Mouse (Mus musculus): ENCODE measurements around the gene Prkab2.

The Prkab2 gene

DNA sequence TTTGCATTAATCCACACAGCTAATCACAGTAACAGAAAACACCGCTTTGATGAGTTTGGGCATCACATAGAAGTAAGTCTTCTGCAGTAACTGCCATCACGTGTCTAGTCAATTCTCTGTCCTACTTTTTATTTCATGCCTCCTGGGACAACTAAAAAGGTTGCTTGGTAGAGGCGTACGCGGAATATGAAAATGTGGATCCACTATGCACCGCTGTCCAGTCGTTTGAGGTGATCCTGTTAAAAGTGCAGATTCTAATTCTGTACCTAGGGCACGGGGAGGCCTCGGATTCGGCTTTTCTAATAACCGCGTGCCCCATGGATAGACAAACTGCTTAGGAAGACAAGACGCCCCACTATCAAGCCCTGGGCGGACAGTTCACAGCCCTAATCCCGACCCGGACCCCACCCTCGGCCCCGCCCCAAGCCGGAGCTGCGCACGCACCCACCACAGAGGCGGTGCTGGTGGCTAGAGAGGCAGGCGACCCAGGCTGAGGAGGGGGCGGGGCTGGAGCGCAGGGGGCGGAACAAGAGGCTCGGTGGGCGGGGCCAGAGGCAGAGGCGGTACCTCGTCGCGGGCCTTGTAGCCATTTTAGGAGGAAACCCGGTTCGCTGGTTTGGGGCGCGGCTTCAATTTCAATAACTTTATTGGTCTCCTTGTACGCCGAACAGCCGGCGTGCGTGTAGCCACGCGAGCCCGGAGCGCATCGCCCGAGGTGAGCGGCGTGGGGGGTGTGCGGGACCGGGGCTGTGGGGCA, at the start of gene Prkab2:
Prkab2 (plus strand) TSS at position 539 of the 757 bp plus-strand sequence.
- peak; percentile 97 to 98 for DNase-seq (ENCODE audit: low spot score in 2 of 2)

DNA sequence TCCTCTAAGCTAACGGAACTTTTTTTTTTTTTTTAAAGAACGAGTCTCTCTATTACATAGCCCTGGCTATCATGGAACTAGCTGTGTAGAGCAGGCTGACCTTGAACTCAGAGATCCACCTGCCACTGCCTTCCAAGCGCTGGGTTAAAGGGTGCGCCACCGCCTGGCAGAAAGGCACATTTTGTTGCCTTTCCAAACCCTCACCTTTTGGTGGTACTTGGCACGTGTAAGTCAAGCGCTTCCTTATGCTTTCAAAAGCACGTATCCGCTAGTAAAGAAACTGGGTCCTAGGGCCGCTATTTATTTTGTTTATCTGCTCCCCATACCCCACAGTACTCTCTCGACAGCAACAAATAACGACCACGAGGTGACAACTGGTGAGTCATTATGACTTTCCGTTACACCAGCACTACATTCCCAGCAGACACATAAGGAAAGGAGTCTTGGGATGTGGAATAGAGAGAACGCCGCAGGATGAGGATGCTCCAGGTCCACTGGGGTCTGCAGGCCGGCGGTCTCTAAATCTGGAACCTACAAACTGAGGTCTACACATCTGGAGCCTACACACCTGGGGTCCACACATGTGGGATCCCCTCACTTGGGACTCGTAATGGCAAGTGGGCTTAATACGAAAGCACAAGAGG, 48.7 kb upstream of the Prkab2 start:
- no peak for DNase-seq (ENCODE audit: low spot score in 2 of 2)

DNA sequence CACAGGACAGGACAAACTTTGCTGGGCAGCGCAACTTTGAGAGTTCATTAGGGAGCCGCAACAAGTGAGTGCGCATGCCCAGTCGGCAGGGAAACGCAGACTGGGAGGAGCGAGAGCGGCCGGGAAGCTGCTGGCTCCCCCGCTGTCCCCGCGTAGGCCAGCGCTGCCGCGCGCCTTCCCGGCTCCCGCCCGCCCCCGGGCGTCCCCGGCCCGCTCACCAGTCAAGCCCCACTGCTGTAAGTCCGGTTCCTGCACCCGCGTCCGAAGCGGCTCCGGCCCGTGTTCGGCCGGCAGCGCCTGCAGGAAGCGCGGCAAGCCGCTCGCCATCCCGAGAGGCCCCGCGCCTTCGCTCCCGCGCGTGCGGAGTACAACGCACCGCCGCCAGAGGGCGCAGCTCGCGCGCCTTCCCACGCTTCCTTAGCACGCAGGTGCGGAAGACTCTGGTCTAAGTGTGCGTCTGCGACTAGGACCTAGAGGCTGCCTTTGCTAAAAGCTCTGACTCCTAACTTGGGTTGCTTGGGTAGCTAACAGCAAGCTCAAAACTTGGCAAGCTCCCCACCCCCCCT, 48.1 kb upstream of the Prkab2 start, which contains the start of gene Chd1l:
Chd1l (minus strand) TSS at position 359 of the 566 bp plus-strand sequence.
- peak; percentile 90 to 91 for DNase-seq (ENCODE audit: low spot score in 2 of 2)

- DNase-seq (ENCODE audit: low spot score in 2 of 2): no peak
Observed at GRCm38 (mm10) chr3:97611021-97611420, 47.0 kb upstream of the Prkab2 start.

DNA sequence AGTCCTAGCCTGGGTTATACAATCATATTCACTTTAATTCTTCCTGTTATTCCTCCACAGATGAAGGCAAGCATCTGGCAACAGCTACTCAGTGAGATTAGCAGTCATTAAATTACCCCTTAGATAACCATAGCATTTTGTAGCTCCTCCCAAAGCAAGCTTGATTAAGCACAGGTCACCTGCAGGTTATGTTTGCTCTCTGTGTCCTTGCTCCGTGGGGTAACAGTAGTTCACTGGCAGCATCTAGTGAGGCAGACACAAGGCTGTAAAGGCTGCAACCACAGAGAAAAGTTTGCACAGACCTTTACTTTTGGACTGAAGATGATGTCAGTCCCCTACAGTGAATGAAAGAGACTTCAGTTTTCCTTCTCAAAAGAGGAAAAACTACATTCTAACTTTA, 42.8 kb upstream of the Prkab2 start:
- no peak for DNase-seq (ENCODE audit: low spot score in 2 of 2)

GRCm38 (mm10) chr3:97615933-97616332, 42.1 kb upstream of the Prkab2 start:
- no peak for DNase-seq (ENCODE audit: low spot score in 2 of 2)

- DNase-seq (ENCODE audit: low spot score in 2 of 2): no peak
Observed at GRCm38 (mm10) chr3:97617091-97617825, 40.7 kb upstream of the Prkab2 start.

DNA sequence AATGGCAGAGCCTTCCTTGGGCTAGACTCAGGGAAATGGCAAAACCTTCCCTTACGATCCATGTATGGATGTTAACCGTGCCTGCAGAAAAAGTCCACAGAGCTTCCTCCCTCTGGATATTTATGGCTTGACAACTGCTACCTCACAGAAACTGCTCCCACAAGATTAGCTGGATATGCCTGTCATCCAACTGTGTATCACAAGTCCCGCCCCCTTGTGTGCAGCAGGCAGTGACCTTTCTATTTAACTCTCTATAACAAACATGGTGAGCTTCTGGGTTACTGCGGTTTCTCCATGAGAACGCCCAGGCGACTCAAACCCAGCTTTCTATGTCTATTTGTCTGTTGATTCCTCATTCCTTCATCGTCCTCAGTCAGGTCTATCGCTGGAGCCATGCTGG, 40.1 kb upstream of the Prkab2 start:
- DNase-seq (ENCODE audit: low spot score in 2 of 2): no peak

- DNase-seq (ENCODE audit: low spot score in 2 of 2): no peak
Observed at GRCm38 (mm10) chr3:97620657-97621056, 37.3 kb upstream of the Prkab2 start.

GRCm38 (mm10) chr3:97624611-97625010, 33.4 kb upstream of the Prkab2 start:
- DNase-seq (ENCODE audit: low spot score in 2 of 2): no peak

DNA sequence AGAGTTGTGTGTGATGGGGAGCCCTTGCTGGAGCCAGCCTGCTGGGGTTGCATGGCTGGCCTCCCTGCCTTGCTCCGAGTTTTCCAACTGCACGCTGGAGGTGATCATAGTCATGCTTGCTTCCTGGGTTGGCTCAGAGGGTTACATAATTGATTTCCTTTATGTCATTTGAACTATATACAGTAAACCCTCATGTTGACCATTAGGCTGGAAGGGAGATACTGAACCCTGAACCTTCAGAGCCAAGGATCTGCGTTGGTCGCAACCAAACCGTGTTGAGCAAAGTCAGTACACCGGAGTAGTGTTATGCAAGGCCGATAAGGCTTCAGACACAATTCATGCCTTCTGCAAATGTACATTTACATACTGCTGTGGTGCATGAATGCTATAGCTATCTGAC, 30.1 kb upstream of the Prkab2 start:
- DNase-seq (ENCODE audit: low spot score in 2 of 2): no peak

DNA sequence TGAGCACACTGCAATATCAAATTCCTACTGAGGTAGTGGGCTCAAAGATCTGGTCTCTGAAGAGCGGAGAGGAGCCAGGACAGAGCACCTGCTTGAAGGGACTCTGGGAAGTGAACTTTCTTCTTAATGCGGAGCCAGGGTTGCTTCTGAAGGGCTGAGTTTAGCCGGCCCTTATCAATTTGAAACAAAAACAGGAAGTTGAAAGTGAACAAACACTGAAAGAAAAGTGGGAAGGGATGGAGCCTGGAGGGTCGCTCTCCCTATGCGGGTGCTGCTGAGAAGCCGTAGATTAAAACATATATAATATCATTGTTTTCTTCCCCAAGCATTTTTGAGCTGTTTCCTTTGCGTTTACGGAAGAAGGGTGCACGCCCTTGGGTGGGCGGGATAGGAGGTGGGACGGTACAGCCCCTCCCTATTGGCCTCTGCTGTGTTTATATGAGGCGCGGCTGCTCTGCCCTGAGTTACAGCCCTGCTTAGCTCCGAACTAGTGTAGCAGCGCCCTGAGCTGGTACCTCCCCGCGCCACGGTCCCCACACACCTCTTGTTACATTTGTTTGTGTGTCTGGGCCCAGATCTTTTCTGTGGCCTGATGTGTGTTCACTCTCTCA, 29.5 kb upstream of the Prkab2 start, which contains the start of gene Fmo5:
Fmo5 (plus strand) TSS at position 414 of the 611 bp plus-strand sequence.
- no peak for DNase-seq (ENCODE audit: low spot score in 2 of 2)

DNA sequence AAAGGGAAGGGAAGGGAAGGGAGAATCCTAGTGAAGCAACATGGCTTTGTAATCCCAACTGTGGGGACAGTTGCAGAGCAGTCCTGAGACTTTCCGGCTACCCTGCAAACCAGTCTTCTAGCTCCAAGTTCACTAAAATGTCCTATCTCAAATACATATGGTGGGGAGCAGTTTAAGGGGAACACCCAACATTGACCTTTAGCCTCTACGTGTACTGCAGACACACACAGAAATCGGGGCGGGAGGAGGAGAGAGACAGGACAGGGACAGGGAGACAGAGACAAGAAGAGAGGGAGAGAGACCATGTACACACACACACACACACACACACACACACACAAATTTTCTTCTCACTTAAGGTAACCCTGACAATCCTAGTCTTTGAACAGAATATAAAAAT, 28.1 kb upstream of the Prkab2 start:
- no peak for DNase-seq (ENCODE audit: low spot score in 2 of 2)

GRCm38 (mm10) chr3:97630746-97631145, 27.2 kb upstream of the Prkab2 start:
- DNase-seq (ENCODE audit: low spot score in 2 of 2): no peak

- DNase-seq (ENCODE audit: low spot score in 2 of 2): no peak
Observed at GRCm38 (mm10) chr3:97631258-97631860, 26.6 kb upstream of the Prkab2 start.

- DNase-seq (ENCODE audit: low spot score in 2 of 2): no peak
Observed at GRCm38 (mm10) chr3:97633456-97633855, 24.5 kb upstream of the Prkab2 start.

DNA sequence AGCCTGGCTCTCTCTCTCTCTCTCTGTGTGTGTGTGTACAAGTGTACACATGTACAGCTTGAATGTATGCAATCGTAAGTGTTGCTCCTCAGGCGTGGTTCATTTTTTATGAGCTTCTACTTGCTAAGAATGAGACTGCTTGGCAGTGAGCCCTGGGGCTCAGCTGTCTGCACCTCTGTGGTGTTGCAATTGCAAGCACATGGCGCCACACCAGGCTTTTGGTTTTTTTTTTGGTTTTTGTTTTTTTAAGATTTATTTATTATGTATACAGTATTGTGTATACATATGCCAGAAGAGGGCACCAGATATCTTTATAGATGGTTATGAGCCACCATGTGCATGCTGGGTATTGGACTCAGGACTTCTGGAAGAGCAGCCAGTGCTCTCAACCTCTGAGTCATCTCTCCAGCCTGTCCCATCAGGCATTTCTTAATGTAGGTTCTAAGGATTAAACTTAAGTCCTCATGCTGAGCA, 23.7 kb upstream of the Prkab2 start:
- DNase-seq (ENCODE audit: low spot score in 2 of 2): no peak

DNA sequence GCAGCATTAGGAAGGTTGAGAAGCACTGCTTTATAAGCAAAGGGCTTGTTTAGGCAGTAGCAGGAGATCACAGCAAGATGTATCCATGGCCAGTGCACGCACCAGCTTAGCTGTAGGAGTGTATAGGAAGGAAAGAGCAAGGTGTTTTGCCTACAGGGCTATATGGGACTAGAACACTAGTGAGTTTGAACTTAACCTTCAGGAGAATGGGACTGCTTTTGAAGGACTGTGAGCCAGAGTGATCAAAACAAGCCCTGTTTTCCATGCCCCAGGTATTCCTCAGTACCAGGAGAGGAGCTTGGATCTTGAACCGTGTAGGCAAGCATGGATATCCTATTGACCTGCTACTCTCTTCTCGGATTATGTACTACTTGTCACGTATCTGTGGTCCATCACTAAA, 16.6 kb upstream of the Prkab2 start:
- no peak for DNase-seq (ENCODE audit: low spot score in 2 of 2)

- DNase-seq (ENCODE audit: low spot score in 2 of 2): no peak
Observed at GRCm38 (mm10) chr3:97642001-97642400, 16.0 kb upstream of the Prkab2 start.

- no peak for DNase-seq (ENCODE audit: low spot score in 2 of 2)
Observed at GRCm38 (mm10) chr3:97648518-97648917, 9.5 kb upstream of the Prkab2 start.

- DNase-seq (ENCODE audit: low spot score in 2 of 2): no peak
Observed at GRCm38 (mm10) chr3:97649022-97649421, 9.0 kb upstream of the Prkab2 start.

Measured in right cerebral cortex, adult 2 months (tissue).